Mouse (Mus musculus): ENCODE measurements around the gene Eif4e.

Eif4e gene

GRCm38 (mm10) chr3:138588001-138588400 is 62.0 kb downstream of the Eif4e start:
- DNase-seq: no peak

- DNase-seq: no peak
These were observed 65.0 kb downstream of the Eif4e start for GRCm38 (mm10) chr3:138591002-138591401.

- no peak for DNase-seq
These were observed 65.9 kb downstream of the Eif4e start for GRCm38 (mm10) chr3:138591806-138592365.

- DNase-seq: no peak
These were observed 67.2 kb downstream of the Eif4e start for GRCm38 (mm10) chr3:138593131-138593530.

- no peak for DNase-seq
These were observed 67.9 kb downstream of the Eif4e start for GRCm38 (mm10) chr3:138593911-138594310.

- no peak for DNase-seq
These were observed 75.1 kb downstream of the Eif4e start for GRCm38 (mm10) chr3:138601076-138601475.

GRCm38 (mm10) chr3:138605132-138605531 is 79.2 kb downstream of the Eif4e start:
- no peak for DNase-seq

GRCm38 (mm10) chr3:138608665-138609064 is 82.7 kb downstream of the Eif4e start:
- no peak for DNase-seq

Measured in kidney, adult 18-20 months (tissue).